Mouse (Mus musculus) urinary bladder, postnatal 10 days (tissue): ENCODE results near the gene Prdm5.

ENCODE experiments used
- DNase-seq: peaks from one replicate; pipeline ENCODE4 v3.0.0; 2022; ENCODE audit warnings: low spot score

Prdm5 gene

DNA sequence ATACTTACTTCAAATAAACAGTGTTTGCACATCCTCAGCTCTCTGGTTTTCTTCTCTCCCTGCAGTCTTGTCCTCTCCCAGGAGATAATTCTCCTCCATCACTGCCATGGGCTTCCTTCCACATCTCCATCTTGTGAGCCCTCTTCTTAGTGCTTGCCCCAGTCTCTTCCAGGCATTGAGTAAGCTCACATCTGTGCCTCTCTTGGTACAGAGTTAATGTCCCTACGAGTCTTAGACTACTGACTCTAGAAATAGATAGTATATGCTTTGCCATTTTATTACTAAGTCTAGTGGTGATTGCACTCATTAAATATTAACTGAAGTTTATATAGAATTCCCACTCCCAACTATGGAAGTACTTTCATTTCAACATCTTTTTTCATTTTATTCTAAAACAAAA is 154.0 kb downstream of the Prdm5 start:
- no peak for DNase-seq

- no peak for DNase-seq
Measured at GRCm38 (mm10) chr6:65933177-65933576, 154.4 kb downstream of the Prdm5 start.

DNA sequence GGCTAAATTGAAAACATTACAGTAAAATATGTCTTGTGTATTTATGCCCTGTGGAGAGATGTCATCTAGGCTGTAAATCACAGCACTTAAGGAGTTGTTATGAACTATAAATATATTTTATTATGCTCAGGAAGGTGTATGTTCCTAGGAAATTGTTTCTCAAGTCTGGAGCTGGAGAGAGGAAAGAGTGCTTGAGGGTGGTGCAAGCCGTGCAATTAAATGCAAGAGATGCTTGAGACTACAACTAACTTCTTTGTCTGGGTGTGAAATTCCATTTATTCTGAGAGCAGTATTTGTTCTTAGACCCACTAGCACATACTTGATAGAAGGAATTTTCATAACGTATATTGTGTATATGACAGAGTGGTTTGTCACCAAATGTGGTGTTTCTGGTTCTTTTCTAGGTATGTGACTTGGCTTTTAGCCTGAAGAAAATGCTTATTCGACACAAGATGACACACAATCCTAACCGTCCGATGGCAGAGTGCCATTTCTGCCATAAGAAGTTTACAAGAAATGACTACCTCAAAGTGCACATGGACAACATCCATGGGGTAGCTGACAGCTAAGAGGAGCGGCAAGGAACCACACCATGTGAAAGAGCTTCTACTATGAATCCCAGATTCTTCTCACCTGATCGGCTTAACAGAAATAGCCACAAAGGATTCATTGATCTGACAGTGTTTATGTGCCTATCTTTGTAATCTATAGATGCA is 156.9 kb downstream of the Prdm5 start:
- DNase-seq: no peak

DNA sequence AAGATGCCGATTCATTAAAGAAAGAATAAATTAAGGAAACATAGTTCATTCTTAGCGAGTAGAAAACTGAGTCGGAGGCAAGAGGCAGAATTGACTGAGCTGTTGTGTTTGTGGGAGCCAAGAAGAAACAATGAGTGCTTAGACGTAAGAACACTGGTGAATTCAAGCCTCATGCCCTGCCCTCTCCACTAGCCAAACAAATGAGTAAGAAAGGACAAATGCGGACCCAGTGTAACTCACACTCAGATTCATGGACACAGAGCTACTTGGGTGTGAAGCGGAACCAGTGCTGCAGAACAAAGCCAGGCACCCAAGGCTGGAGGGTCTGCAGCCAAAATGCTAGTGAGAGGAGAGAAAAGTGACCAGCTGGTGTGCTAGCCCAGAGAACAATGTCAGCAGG is 171.7 kb downstream of the Prdm5 start:
- DNase-seq: no peak

- no peak for DNase-seq
Measured at GRCm38 (mm10) chr6:65952309-65952708, 173.5 kb downstream of the Prdm5 start, which contains the start of gene 4930544G11Rik. Gene 4930544G11Rik (plus strand): TSS chr6:65952609.

GRCm38 (mm10) chr6:65969386-65970111 is 190.8 kb downstream of the Prdm5 start:
- DNase-seq: no peak

GRCm38 (mm10) chr6:65970410-65970809 is 191.6 kb downstream of the Prdm5 start:
- no peak for DNase-seq
